Mouse (Mus musculus) limb, embryonic 12.5 days (tissue): ENCODE measurements around the gene Frmd6. TPM values are rescaled to one million over a fixed set of nuclear protein-coding genes. Genes with fewer than 3 reads are reported as not detected.

ENCODE experiments used
- ATAC-seq: fragments of 200-750 bp; cut with Nextera tagmentation; 2 replicates; pipeline ENCODE4 v1.8.0; 2017; ENCODE audit warnings: low read depth, moderate TSS enrichment; ENCODE audit not compliant: insufficient number of reproducible peaks, insufficient read depth, low FRiP score, low TSS enrichment
- H3K27ac ChIP-seq: fragments of 300-500 bp; sonication (generic); 2 replicates; pipeline ENCODE4 v1.5.1; 2016; ENCODE audit warnings: mild to moderate bottlenecking, moderate library complexity
- H3K27me3 ChIP-seq: fragments of 300-500 bp; sonication (generic); 2 replicates; pipeline ENCODE4 v1.6.1; 2016; ENCODE audit warnings: mild to moderate bottlenecking, moderate library complexity
- H3K36me3 ChIP-seq: fragments of 300-500 bp; sonication (generic); 2 replicates; pipeline ENCODE4 v1.6.1; 2016; ENCODE audit warnings: mild to moderate bottlenecking, moderate library complexity
- H3K4me1 ChIP-seq: fragments of 300-500 bp; sonication (generic); replicated peaks from 2 replicates; pipeline ENCODE4 v1.6.1; 2016
- H3K4me2 ChIP-seq: fragments of 300-500 bp; sonication (generic); 2 replicates; pipeline ENCODE4 v1.6.1; 2016; ENCODE audit warnings: mild to moderate bottlenecking, moderate library complexity
- H3K4me3 ChIP-seq: fragments of 300-500 bp; sonication (generic); replicated peaks from 2 replicates; pipeline ENCODE4 v1.5.1; 2016; ENCODE audit warnings: mild to moderate bottlenecking
- H3K9ac ChIP-seq: fragments of 300-500 bp; sonication (generic); replicated peaks from 2 replicates; pipeline ENCODE4 v1.6.1; 2016; ENCODE audit warnings: mild to moderate bottlenecking, moderate library complexity
- H3K9me3 ChIP-seq: fragments of 300-500 bp; sonication (generic); 2 replicates; pipeline ENCODE4 v1.6.1; 2016; ENCODE audit warnings: mild to moderate bottlenecking, moderate library complexity
- WGBS: fragments of 180-500 bp; shearing (Covaris S2); methylation state at CpG from one replicate; pipeline ENCODE4 v1.1.7; 2016; 5-methylcytosine and 5-hydroxymethylcytosine counted together
- polyA plus RNA-seq: library from polyadenylated mRNA; unstranded; fragments of >200 nt; fragmentation: Nextera tagmentation; extraction: Ambion mirVana; gene quantifications from 2 replicates; pipeline ENCODE4 v1.2.1, GENCODE M21; 2016

Gene Frmd6
- polyA plus RNA-seq, 1 experiment from 2014 or later: 75.1 TPM

GRCm38 (mm10) chr12:70809957-70810356 lies 15.4 kb upstream of the Frmd6 start:
- Histone ChIP-seq H3K27ac (no peak overlapping the region), H3K9me3 (0 out of 2 replicates have a peak, but pooled peaks cover 3% of the 10 kb centered on the region), H3K27me3 (no peaks in the 10 kb centered on the region), H3K36me3 (no peaks in the 10 kb centered on the region), H3K4me2 (no peak overlapping the region), H3K4me3 (no peak overlapping the region), H3K4me1 (no peaks in the 10 kb centered on the region), H3K9ac (no peak overlapping the region)
- no peak for ATAC-seq
- WGBS: 83% methylated on average over 2 of the region's 2 CpGs

DNA sequence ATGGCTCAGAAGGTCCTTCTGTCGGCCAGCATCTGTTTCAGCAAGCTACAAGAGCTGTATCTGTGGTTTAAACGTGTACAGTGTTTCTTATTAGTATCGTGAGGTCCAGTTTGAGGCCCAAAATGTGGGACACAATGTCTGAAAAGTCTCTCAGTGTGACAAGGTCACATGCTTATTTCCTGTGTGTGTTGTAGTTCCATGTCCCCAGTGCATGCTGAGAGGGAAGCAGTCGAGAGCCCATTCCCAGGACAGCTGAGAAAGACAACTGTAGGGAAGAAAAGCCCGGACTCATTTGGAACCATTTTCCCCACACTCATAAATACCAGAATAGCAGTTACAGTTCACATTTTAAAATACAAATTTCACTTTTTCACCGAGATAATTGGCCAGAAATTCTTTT lies 13.5 kb upstream of the Frmd6 start:
- WGBS: 80% methylated on average over 6 of the region's 6 CpGs
- H3K36me3 ChIP-seq: no peaks in the 10 kb centered on the region
- H3K4me3 ChIP-seq: no peak overlapping the region
- H3K27ac ChIP-seq: no peak overlapping the region
- no peaks in the 10 kb centered on the region for H3K27me3 ChIP-seq
- ATAC-seq: no peak
- no peak overlapping the region for H3K4me2 ChIP-seq
- H3K4me1 ChIP-seq: no peaks in the 10 kb centered on the region
- no peak overlapping the region for H3K9ac ChIP-seq
- no peaks in the 10 kb centered on the region for H3K9me3 ChIP-seq

DNA sequence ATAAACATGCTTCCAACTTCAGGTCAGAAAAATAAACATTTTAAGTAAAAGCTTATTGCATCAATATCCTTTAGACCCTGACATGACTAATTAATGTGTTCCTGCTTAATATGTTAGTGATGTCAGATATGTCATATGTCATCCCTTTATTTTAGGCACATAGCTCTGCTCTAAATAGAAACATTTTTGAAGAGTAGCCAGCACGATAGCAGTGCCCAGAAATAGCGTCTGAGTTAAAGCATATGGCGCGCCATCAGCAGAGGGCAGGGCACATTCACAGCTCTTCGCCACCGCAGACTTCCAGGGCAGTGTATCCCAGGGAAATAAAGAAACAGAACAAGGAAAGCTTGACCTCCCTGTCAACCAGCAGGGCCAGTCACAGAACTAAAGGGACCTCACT lies 13.1 kb upstream of the Frmd6 start:
- H3K4me1 ChIP-seq: no peaks in the 10 kb centered on the region
- H3K36me3 ChIP-seq: no peaks in the 10 kb centered on the region
- no peaks in the 10 kb centered on the region for H3K9me3 ChIP-seq
- no peak overlapping the region for H3K4me2 ChIP-seq
- WGBS: 77% methylated on average over 6 of the region's 6 CpGs
- ATAC-seq: no peak
- H3K4me3 ChIP-seq: no peak overlapping the region
- no peaks in the 10 kb centered on the region for H3K27me3 ChIP-seq
- no peak overlapping the region for H3K27ac ChIP-seq
- no peak overlapping the region for H3K9ac ChIP-seq

DNA sequence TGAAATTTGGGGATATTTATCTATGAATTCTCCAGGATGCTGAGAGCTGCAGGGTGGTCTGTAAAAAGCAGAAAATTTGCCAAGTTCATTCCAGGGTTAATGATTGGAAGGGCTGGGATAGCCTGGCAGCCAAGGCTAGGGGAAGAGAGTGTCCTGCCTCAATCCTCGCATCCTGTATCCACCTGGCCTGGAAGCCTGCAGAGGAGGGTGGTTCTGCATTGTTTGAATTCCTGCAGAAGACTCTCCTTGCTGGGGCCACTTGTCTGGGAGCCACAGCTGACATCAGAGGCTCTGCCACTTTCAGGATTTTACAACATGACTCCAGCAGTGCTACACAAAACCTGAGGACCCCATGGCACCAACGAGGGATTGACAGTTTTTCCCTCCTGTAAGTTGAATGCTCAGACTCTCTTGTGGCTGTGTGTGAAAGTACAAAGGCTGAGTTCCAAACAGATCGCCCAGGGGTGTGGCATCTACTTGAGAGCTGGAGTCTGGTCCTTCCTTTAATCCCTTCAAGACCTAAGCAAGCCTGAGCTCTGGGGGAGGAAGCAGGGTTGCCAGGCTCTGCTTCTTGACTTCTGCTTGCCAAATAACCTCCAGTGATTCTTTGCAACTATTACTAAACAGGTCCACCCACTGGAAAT lies 12.4 kb upstream of the Frmd6 start:
- WGBS: 9% methylated on average over 3 of the region's 3 CpGs
- ATAC-seq: no peak

DNA sequence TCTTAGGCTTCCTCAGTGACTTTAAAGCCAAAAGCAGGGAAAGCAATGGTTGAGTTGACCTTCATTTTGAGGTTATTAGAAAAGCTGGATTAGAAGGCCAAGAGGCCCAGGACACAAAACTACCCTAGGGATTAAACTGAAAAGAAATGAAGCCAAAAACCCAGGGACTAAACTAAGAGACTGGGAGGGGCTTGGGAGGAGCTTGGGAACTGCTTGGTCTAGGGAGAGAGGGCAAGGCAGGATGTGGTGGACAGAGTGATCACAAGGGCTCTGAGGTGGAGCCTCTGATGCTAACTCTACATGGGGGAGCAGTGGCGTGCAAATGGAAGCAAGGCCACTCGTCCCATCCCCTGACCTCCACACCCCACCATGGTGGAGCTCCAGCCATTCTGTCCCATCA lies 8.6 kb upstream of the Frmd6 start:
- no peaks in the 10 kb centered on the region for H3K4me1 ChIP-seq
- H3K27me3 ChIP-seq: no peaks in the 10 kb centered on the region
- no peak overlapping the region for H3K27ac ChIP-seq
- ATAC-seq: no peak
- no peak overlapping the region for H3K4me3 ChIP-seq
- H3K9ac ChIP-seq: no peak overlapping the region
- no peak overlapping the region for H3K4me2 ChIP-seq
- no peaks in the 10 kb centered on the region for H3K9me3 ChIP-seq
- H3K36me3 ChIP-seq: no peaks in the 10 kb centered on the region
- 88% methylated on average over 2 of the region's 2 CpGs for WGBS

More for the DNA sequence above, 12.4 kb upstream of the Frmd6 start:
- H3K27ac ChIP-seq: no peak overlapping the region
- no peak overlapping the region for H3K4me3 ChIP-seq
- H3K4me1 ChIP-seq: no peaks in the 10 kb centered on the region
- no peaks in the 10 kb centered on the region for H3K36me3 ChIP-seq
- H3K9me3 ChIP-seq: no peaks in the 10 kb centered on the region
- H3K9ac ChIP-seq: no peak overlapping the region; the same call in 1 of the 2 replicates
- no peak overlapping the region for H3K4me2 ChIP-seq
- H3K27me3 ChIP-seq: no peaks in the 10 kb centered on the region

- Histone ChIP-seq H3K4me3 (peak overlapping the region; percentile 84), H3K4me2 (peak overlapping the region; percentile 63), H3K36me3 (no peaks in the 10 kb centered on the region; the same call in 1 of the 2 replicates), H3K9me3 (no peaks in the 10 kb centered on the region), H3K27ac (no peak overlapping the region), H3K9ac (0 out of 2 replicates have a peak overlapping the region, but pooled peaks have one; percentile 66), H3K27me3 (no peaks in the 10 kb centered on the region), H3K4me1 (peaks cover 19% of the 10 kb centered on the region)
- no peak for ATAC-seq
- WGBS: 55% methylated on average over 7 of the region's 7 CpGs
Measured at GRCm38 (mm10) chr12:70824017-70824416, 1.3 kb upstream of the Frmd6 start.

GRCm38 (mm10) chr12:70825651-70826317 lies 470 bp downstream of the Frmd6 start:
- Histone ChIP-seq H3K36me3 (no peaks in the 10 kb centered on the region; the same call in 1 of the 2 replicates), H3K4me3 (peak overlapping the region; percentile 84), H3K4me2 (peak overlapping the region; percentile 63), H3K9ac (peak overlapping the region; percentile 93), H3K4me1 (peaks cover 37% of the 10 kb centered on the region), H3K9me3 (no peaks in the 10 kb centered on the region), H3K27ac (peak overlapping the region; percentile 100), H3K27me3 (no peaks in the 10 kb centered on the region)
- ATAC-seq: peak; percentile 39
- WGBS: under 1% methylated on average over 55 of the region's 55 CpGs

- Histone ChIP-seq H3K36me3 (no peaks in the 10 kb centered on the region; the same call in 1 of the 2 replicates), H3K4me1 (peaks cover 44% of the 10 kb centered on the region), H3K4me3 (peak overlapping the region; percentile 84), H3K27me3 (no peaks in the 10 kb centered on the region), H3K9me3 (no peaks in the 10 kb centered on the region), H3K4me2 (peak overlapping the region; percentile 63), H3K9ac (peak overlapping the region; percentile 93), H3K27ac (peak overlapping the region; percentile 100)
- ATAC-seq: no peak
- WGBS: 3% methylated on average over 19 of the region's 19 CpGs
Measured at GRCm38 (mm10) chr12:70826318-70827072, 1.2 kb downstream of the Frmd6 start.

DNA sequence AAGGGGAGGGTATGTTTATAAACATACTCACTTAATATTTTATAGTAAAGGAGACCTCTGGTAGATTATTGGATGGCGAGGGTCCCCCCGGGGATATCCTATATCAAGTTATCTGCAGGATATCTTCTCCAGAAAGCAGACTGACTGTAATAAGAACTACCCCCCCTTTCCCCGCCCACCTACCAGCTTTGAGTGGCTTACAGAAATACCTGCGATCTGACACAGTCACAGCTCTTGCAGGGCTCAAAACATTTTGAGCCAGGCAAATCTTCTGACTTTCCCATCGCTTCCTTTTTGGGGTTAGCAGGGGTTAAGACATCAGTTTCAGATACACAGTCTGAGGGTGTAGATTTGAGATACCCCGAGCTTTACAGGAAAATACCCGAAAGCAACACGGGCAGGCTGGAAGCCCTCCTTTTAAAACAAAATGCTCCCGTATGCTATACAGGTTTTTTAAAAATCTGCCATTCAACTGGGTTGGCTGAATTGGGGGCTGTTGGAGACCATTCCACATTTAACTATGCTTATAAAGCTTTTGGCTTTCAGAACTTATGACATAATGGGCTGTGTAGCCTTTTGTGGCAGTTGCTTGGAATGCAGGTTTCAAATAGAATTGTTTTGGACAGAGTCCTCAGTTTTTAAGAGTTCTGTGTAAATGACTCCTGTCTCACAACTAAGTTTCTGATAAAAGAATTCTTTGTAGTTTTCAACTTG lies 2.0 kb downstream of the Frmd6 start:
- H3K4me1 ChIP-seq: peaks cover 46% of the 10 kb centered on the region
- peak overlapping the region; percentile 100 for H3K27ac ChIP-seq
- H3K36me3 ChIP-seq: no peaks in the 10 kb centered on the region; the same call in 1 of the 2 replicates
- H3K9me3 ChIP-seq: no peaks in the 10 kb centered on the region
- H3K4me3 ChIP-seq: peak overlapping the region; percentile 84
- H3K9ac ChIP-seq: peak overlapping the region; percentile 93
- peak overlapping the region; percentile 63 for H3K4me2 ChIP-seq
- no peak for ATAC-seq
- 2% methylated on average over 9 of the region's 9 CpGs for WGBS
- no peaks in the 10 kb centered on the region for H3K27me3 ChIP-seq

DNA sequence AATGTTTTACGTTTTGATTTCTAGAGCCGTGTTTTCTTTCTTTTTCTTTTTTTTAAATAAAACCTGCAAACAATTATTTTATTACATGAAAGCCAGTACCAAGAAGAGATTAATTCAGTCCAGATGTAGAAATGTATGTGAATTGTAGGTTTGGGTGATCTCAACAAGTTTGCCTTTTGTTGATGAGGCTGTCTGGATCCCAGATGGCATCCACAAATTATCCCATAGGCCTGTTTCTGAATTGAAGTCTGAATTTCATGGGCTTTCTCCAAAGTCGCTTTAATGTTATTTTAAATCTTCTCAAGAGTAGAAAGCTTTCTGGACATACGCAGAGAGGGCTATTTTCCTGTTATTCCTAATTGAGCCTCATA lies 2.6 kb downstream of the Frmd6 start:
- no peaks in the 10 kb centered on the region for H3K9me3 ChIP-seq
- no peak for ATAC-seq
- 0 out of 2 replicates have a peak overlapping the region, but pooled peaks have one; percentile 13 for H3K9ac ChIP-seq
- peaks cover 46% of the 10 kb centered on the region for H3K4me1 ChIP-seq
- WGBS: 17% methylated on average over 4 of the region's 4 CpGs
- no peaks in the 10 kb centered on the region for H3K27me3 ChIP-seq
- peak overlapping the region; percentile 84 for H3K4me3 ChIP-seq
- H3K36me3 ChIP-seq: no peaks in the 10 kb centered on the region; the same call in 1 of the 2 replicates
- peak overlapping the region; percentile 80 for H3K27ac ChIP-seq
- peak overlapping the region; percentile 63 for H3K4me2 ChIP-seq
